Mouse (Mus musculus) megakaryocyte-erythroid progenitor cell, adult 5-6 weeks (primary cell): Measurements from ENCODE around the gene Ccl8. TPM values are rescaled to one million over a fixed set of nuclear protein-coding genes. Genes with fewer than 3 reads are reported as not detected.

Experiments
- ATAC-seq: replicated peaks from 2 replicates; pipeline ENCODE4 v1.8.0; 2016; ENCODE audit warnings: mild to moderate bottlenecking, inconsistent platforms; ENCODE audit not compliant: severe bottlenecking, poor library complexity, low FRiP score, low TSS enrichment
- total RNA-seq, 2 experiments: library from RNA; stranded (forward) in 1 of 2; stranded (reverse) in 1 of 2; fragments of 200-1000, 215-1000 nt in 1 of 2; fragments of >200 nt in 1 of 2; fragmentation: Nextera tagmentation in 1 of 2; gene quantifications; 2 replicates each; pipeline ENCODE4 v1.2.3; 2014 to 2017

The Ccl8 gene
- total RNA-seq (2014; fragmentation: Nextera tagmentation) (not detected in 2 replicates), total RNA-seq (2017) (not detected in 2 replicates)

DNA sequence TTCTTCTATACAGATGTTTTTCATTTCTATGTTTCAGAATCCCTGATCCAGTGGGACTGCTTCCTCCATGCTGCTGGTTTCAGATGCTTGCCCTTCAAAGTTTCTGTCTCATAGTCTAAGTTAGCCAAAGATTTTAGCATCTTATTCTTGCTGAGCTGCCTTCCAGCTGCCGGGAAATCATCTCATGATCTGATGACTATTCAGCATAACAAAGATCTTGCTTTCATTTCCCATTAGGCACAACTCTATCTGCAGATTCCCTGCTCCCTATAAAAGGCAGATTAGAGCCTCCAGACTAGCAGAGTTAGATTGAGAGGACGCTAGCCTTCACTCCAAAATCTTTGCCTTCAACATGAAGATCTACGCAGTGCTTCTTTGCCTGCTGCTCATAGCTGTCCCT lies at the start of gene Ccl8:
Gene Ccl8, plus strand, starts transcription at position 301 of the 400 bp plus-strand sequence.
- no peak for ATAC-seq

DNA sequence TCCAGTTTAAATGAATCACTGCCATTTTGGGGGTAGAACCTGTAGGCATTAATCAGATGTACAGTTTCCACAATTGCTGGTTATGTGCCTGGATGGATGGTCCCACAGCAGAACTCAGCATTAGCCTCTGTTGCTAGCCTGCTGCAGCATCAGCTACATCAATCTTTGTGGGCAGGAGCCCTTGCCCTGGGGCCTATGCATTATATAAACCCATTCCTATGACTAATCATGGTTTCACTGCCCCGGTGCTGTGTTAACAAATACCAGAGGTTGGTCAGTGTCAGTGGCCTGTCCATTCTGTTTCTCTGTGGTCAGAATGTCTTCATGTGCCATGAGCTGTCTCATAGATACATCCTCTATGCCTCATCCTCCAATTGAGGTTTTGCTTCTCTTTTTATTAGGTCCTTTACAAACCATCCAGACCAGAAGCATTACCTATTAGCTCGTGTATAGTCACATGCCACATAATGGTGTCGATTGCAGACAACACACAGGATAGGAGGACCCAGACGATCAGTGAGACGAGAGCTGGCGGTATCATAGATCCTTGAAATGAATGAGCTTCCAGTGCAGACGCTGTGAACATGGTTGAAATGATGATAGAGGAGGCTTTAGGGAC lies 47.9 kb upstream of the Ccl8 start:
- no peak for ATAC-seq

DNA sequence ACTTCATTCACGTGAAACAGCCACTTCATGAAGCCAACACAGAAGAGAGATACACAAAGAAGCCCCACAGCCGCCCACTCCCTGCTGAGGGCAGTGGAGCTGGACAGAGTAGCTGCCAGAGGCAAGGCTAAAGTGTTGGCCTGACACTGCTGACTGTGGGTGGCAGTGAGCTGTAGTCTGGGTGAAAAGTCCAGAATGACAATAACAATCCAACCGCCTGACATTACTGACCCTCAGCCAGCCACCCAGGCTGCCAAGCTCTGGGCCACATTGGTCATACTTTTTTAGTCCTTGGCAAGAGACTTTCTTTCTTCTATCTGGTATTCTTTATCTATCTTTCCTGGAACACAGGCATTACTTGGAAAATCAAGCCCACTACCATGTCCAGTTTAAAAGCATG lies 43.9 kb upstream of the Ccl8 start:
- no peak for ATAC-seq

DNA sequence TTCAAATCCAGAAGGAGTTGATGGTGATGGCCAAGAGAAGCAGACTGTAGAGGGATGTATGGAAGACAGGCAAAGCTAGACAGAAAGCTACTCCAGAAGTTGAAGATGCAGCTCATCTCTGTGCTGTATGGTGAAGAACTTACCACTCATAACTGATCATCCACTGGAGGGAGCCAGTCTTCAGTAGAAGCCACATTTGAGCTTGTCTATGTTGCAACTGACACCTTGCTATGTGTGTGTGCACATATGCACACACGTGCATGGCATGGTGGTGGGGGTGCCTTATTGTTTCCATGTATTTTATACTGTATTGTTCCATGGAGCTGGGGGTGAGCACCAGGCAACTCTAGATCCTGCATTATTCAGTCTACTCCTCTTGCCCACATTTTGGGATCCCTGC lies 42.6 kb upstream of the Ccl8 start:
- no peak for ATAC-seq

DNA sequence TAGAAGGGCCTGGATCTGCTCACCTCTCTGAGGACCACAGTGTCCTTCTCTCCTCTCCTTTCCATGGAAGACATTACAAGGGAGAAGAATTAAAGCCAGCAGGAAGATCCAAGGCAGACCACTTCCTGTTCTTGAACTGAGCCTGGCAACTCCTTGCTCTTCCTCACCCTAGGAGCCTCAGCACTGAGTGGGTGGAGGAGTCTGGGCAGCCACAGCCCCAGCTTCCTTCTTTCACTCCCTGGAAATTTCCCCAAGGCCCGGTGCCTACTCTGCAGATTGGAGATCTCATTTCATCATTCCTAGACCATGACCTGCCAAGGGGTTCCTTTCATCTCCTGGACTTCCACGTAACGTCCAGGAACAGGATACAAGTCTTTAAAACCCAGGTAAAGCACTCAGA lies 42.0 kb upstream of the Ccl8 start:
- ATAC-seq: no peak

DNA sequence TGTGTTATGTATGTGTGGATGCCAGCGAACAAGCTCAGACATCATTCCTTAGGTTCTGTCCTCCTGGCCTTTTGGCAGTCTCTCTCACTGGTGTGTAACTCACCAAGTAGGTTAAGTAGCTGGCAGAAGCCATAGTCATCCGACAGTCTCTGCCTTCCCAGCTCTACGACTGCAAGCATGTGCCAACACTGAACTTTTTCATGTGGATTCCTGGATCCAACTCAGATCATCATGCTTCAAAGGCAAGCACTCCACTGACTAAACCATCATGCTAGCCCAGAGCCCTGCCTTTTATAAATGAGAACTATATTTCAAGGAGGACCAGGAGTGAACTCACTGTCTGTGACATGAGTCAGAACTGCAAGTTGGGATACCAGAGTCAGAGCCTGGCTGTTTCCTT lies 41.3 kb upstream of the Ccl8 start:
- no peak for ATAC-seq

DNA sequence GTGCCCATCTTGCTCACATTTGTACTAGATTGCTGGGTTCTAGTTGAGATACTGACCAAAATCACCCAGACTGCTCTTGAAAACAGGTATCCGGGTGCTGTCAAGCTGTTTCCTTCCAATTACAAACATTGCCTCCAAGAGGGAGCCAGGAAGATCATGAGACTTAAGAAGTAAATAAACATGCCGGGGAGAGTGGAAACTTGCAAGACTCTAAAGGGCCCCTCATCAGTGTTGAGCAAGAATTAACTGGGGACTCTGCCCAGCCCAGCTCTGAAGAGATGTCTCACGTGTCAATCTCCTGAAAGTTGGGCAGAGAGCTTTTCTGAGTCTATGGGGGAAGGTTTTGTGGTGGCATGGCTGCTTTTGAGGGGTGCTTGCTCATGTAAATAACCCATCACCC lies 38.0 kb upstream of the Ccl8 start:
- ATAC-seq: no peak

DNA sequence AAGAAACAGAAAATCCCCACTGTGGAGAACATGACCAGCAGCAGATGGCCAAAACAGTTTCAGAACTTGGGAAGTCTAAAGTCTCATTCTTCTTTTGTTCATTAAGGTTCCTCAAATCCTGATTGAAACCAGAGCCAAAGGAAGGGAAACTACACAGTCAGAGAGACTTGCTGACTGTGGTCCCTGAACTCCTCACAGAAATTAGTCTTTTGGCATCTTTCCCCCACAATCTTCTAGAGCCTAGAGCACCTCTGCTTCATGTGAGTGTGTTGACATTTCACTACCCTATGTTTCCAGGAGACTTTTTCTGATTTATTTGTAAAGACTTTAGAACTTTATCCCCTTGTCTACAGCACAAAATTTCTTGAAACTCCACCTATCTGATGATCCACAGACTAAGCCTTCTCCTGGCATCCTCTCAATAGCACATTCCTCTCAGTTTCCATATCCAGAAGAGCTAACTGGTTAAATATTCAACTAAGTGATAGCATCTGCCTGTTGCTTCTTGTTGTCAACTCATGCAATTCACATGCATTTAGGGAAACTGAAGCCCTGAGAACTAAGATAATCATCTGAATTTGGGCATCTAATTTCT lies 36.8 kb upstream of the Ccl8 start:
- ATAC-seq: no peak

DNA sequence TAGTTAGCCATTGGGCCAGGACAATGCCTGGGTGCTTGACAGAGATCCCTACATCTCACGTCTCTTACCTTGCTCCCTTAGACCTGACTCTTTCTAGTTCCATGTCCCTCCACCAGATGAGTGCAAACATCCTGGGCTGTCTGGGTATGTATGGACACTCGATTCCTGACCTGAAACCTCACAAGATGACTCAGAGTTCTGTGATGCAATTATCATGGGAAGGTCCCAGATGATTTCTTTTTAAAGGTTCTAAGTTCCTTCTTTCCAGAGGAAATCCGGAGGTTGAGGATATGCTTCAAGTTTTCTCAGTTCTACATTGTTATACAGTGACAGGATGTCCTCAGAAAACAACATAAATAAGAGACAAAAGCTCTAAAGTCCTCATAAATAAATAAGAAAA lies 34.1 kb upstream of the Ccl8 start:
- ATAC-seq: no peak

DNA sequence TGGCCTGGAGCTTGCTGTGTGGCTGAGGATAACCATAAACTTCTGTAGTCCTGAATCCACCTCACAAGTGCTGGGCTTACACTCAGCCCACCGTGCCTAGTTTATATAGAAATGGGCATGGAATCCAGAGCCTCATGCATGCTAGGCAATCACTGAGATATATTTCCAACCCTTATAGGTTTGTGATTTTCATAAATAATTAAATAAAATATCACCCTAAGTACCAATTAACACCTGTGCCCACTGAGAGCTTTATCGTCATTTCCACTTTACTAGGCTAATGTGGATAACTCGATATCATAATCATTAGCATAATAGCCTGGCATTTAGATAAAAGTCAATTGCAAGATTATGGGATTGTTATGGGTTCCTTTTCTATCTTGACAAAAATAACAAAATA lies 30.6 kb upstream of the Ccl8 start:
- ATAC-seq: no peak

DNA sequence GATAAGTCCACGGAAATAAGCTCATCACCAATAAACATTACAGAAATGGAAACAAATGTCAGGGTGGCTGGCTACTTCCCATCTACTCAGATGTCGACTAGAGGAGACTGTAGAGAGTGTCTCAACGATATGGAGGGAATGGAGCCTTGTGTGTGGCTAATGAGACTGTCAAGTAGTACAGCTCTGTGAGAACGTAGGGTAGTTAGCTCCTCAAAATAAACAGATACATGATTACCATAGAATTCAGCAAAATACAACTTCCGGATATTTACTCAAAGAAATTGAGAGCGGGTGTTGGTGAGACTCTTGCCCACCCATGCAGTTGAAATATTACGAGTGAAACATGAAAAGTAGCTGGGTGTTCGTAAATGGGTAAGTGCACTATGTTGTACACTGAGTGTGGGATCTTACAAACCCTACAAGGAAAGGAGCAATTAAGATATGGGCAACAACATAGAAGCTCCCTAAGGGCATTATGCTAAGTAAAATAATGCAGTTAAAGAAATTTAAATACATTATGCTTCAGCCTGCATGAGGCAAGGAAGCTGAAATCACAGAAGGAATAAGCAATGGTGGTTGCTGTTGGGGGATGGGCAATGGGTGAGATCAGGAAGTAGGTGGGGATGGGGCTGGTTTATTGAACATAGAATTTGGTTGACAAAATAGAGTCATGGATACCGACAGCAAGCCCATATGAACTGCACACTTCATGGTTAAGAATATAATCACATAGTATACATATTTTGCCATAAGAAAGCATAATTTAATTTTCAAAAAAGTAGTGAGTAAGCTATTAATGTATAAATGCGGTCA lies 15.3 kb upstream of the Ccl8 start:
- no peak for ATAC-seq

DNA sequence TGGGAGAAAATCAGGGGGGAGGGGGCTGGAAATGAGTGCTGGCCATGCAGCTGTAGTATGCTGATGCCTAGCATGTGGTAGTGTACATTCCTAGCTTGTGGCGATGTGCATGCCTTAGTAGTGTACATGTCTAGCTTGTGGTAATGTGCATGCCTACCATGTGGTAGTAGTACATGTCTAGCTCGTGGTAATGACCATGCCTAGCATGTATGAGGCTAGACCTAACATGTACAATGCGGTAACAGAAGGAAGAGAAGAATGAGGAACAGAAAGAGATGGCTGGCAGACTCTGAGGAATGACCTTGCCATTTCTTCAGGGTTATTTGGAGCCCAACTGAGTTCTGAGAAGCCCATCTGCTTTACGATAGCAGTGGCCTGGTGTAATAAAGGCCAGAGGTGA lies 13.9 kb upstream of the Ccl8 start:
- ATAC-seq: no peak

DNA sequence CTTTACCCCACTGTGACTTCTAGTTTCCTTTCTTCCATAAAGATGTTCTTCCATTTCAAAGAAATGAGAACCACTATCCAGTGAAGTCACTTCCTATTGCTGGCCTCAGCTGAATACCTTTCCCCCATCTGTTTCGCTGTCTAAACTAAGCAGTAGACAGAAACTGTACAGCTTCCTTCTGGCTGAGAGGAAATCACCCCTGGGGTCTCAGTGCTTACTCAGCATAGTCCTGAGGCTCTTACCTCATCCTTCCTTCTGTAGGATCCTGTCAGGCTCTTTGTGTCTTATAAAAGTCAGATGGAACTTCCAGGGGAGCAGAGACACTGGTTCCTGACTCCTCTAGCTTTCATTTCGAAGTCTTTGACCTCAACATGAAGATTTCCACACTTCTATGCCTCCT lies 13.5 kb upstream of the Ccl8 start, which contains the start of gene Ccl12:
Gene Ccl12, plus strand, starts transcription at position 317 of the 400 bp plus-strand sequence.
- no peak for ATAC-seq

DNA sequence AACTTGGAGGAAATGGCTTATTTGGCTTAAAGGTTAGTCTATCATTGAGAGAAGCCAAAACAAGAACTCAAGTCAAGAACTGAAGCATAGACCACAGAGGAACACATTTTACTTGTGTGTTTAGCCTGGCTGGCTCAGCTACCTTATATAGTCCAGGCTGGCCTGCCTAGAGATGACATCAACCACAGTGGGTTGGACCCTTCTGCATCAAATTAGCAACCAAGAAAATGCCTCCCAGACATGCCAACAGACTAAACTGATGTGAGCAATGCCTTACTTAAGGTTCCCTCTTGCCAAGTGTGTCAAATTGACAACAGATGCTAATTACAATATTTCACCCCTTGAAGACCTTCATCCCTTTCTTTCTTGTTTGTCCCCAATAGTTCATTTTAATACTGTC lies 5.4 kb upstream of the Ccl8 start:
- no peak for ATAC-seq

DNA sequence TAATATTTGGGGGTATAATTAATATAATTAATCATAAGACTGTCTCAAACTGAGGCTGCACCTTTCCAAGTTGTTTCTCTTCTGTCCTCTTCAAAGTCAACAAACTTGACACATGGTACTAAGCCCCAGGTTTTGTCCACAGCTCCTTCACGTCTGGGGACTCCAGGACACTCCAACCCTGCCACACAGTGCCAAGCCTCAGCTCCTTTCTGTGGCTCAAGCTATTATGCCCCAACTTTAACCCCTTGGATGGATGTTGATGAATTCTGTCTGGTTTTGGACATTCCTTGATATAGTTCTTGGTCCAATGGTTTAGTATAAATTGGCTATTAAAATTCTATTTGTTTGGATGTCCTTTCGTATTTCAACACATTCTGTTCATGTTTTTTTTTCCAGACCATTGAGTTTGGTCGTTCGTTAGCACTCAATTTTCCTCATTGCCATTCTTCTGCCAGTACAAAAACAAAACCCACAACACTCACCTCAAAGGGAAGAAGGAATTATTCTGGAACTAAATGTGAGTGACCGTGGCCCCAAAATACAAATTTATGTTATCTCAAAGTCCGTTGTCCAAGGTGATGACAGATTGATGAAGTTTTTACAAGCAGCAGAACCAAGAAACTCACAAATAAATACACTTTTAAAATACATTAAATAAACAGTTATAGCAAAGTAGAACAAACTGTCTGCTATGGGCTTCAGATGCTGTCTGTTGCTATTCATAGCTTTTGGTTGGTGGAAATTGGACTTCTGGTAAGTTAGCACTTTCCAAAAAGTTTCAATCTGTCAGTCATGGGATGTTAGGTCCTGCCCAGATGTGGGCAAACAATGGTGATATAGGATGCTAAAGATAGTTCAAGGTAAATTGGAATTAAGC lies 4.4 kb upstream of the Ccl8 start:
- no peak for ATAC-seq

DNA sequence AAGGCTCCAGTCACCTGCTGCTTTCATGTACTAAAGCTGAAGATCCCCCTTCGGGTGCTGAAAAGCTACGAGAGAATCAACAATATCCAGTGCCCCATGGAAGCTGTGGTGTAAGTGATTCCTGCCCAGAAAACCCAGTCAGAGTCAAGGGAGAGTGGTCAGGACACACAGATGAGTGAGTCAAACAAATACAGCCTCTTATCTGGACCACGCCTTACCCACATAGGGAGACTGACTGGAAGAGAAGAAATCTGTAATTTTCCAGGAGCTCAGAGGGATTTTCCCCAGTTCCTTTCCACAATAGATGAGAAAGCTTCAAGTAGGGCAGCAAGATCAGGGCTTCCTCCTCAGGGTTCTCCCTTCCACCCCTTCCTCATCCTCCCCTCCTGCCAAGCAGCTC lies 1.1 kb downstream of the Ccl8 start:
- no peak for ATAC-seq

DNA sequence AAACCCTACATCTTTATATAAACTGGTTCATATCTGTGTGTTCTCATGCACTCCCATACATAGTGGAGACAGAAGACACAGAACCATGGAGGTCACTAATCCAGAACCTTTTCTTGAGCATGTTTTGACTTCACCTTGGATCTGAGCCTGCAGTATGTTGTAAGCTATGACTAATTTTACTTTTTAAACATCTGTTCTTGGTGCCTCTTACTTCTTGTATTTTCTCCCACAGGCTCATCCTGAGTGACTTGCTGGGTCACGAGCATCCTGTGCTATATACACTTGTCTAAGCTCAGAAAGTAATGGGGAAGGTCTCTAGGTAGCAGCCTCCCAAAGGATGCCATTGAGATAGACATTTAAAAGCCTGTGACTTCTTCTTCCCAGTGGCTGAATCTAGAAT lies 18.0 kb downstream of the Ccl8 start:
- no peak for ATAC-seq

DNA sequence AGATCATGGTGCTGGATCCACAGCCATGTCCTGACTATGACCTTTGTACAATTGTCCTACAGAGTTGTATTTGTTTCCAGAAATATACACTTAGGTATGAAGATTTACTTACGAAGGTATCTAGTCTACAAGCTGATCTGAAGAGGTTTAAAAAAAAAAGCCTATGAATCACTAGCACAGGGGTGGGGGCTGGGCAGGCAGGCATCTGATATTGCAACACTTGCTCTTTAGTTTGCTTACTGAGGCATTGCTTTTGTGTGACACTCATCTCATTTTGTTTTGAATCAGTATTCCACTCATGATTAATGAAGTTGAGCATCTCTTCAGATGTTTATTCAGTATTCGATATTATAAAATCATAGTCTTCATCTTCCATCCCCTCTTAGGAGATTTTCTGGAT lies 21.2 kb downstream of the Ccl8 start:
- ATAC-seq: no peak

DNA sequence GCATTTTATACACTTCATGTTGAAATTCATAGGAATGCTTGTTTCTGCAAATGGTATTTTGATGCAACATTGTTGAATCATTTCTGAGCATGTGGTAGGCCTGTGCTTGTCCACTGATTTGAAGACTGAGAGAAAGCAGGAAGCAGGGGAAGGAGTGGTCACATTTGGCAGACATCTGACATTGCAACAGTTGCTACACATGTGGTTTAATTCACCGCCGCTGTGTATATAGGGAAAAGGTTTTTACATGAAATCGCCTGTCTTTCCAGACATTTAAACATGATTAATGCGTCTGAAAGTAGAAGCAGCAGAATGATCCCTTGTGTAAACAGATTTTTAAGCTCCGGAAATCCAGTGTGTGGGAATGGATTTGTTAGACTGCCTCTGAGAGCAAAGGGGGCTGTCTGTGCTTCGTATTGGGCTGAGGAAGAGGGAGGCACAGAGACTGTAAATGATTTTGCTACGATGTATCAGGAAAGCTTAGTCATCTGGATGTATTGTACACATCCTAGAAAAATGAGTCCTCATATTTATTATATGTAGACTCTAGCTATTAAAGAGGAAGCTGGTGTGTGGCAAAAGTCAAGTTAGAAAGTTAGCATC lies 24.6 kb downstream of the Ccl8 start:
- ATAC-seq: no peak

DNA sequence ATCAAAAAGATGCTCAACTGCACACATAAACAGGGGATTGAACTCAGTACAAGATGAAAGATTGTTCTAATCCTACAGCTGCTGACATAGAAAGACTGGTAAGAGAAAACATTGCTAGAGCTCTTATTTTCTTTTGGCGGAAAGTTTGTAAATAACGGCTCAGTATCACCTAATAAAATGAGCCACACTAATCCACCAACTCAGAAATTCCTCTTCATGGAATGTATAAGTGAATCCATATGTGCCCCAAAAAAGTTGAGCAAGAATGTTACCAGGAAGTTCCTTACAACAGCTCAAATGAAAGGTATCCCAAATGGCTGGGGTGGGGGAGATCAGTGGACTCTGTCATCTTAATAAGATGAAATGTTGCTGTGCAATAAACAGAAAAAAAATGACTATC lies 44.1 kb downstream of the Ccl8 start:
- ATAC-seq: no peak
